Mouse (Mus musculus) MEL (cell line): Measurements from ENCODE around the gene Rae1. TPM values are rescaled to one million over a fixed set of nuclear protein-coding genes. Genes with fewer than 3 reads are reported as not detected.
A peak's percentile ranks its signal among the peaks of the same experiment; 100 is the strongest.

Source experiments
- DNase-seq: peaks from one replicate; pipeline ENCODE4 v3.0.0; 2011; ENCODE audit warnings: low read depth, low spot score
- H3K27ac ChIP-seq: 2 replicates; pipeline ENCODE4 v1.5.1; 2012; ENCODE audit warnings: low read depth, mild to moderate bottlenecking, control low read depth, low read length, moderate library complexity; ENCODE audit not compliant: control insufficient read depth
- H3K27me3 ChIP-seq, 2 experiments: fragments of 150-350 bp in 1 of 2; sonication (generic) in 1 of 2; 2 replicates each; pipeline ENCODE4 v1.6.1; 2012; ENCODE audit warnings: low read length in 2 of 2, mild to moderate bottlenecking in 2 of 2, improper control_type of control experiment in 1 of 2, moderate library complexity in 1 of 2; ENCODE audit not compliant: insufficient read depth in 2 of 2, control insufficient read depth in 1 of 2
- H3K36me3 ChIP-seq, 2 experiments: 2 replicates each; pipeline ENCODE4 v1.6.1; 2012 to 2014; ENCODE audit warnings: low read length in 2 of 2, improper control_type of control experiment in 1 of 2, inconsistent platforms in 1 of 2, mild to moderate bottlenecking in 1 of 2; ENCODE audit not compliant: insufficient read depth in 2 of 2, control insufficient read depth in 1 of 2
- H3K4me1 ChIP-seq, 2 experiments: fragments of 150-350 bp in 1 of 2; sonication (generic) in 1 of 2; 2 replicates each; pipeline ENCODE4 v1.6.1; 2012; ENCODE audit warnings: low read length in 2 of 2, improper control_type of control experiment in 1 of 2, mild to moderate bottlenecking in 1 of 2; ENCODE audit not compliant: insufficient read depth in 2 of 2, control insufficient read depth in 1 of 2
- H3K4me3 ChIP-seq, 2 experiments: fragments of 150-350 bp in 1 of 2; sonication (generic) in 1 of 2; 2 replicates each; pipeline ENCODE4 v1.5.1; 2012; ENCODE audit warnings: low read depth in 2 of 2, low read length in 2 of 2, mild to moderate bottlenecking in 2 of 2, moderate library complexity in 2 of 2, control low read depth in 1 of 2, improper control_type of control experiment in 1 of 2; ENCODE audit not compliant: control insufficient read depth in 1 of 2, insufficient read depth in 1 of 2
- H3K79me2 ChIP-seq: 2 replicates; pipeline ENCODE4 v1.6.1; 2012; ENCODE audit warnings: mild to moderate bottlenecking, low read length, moderate library complexity; ENCODE audit not compliant: control insufficient read depth, poor library complexity, insufficient read depth
- H3K9ac ChIP-seq: 2 replicates; pipeline ENCODE4 v1.6.1; 2012; ENCODE audit warnings: low read depth, mild to moderate bottlenecking, control low read depth, low read length, moderate library complexity; ENCODE audit not compliant: control insufficient read depth, poor library complexity, severe bottlenecking
- H3K9me3 ChIP-seq: fragments of 150-350 bp; sonication (generic); replicated peaks from 2 replicates; pipeline ENCODE4 v1.6.1; 2012; ENCODE audit warnings: mild to moderate bottlenecking, low read length, improper control_type of control experiment, moderate library complexity; ENCODE audit not compliant: insufficient read depth
- BHLHE40 ChIP-seq: IDR thresholded peaks from 2 replicates; pipeline ENCODE4 v1.6.1; 2012; ENCODE audit warnings: low read depth, mild to moderate bottlenecking, inconsistent platforms, low read length, improper control_type of control experiment, borderline replicate concordance
- CHD1 ChIP-seq: IDR thresholded peaks from 2 replicates; pipeline ENCODE4 v1.6.1; 2012; ENCODE audit warnings: low read depth, mild to moderate bottlenecking, inconsistent platforms, low read length, improper control_type of control experiment
- CHD2 ChIP-seq: IDR thresholded peaks from 2 replicates; pipeline ENCODE4 v1.6.1; 2011; ENCODE audit warnings: low read length, improper control_type of control experiment
- CTCF ChIP-seq, 3 experiments: IDR thresholded peaks in 2 of 3; conservative IDR thresholded peaks in 1 of 3; 2 replicates each; pipeline ENCODE4 v1.5.1; 2011 to 2012; ENCODE audit warnings: low read length in 3 of 3, low read depth in 2 of 3, mild to moderate bottlenecking in 2 of 3, improper control_type of control experiment in 1 of 3, inconsistent platforms in 1 of 3, mixed read lengths in 1 of 3, moderate library complexity in 1 of 3; ENCODE audit not compliant: control insufficient read depth in 1 of 3, insufficient read depth in 1 of 3, poor library complexity in 1 of 3, severe bottlenecking in 1 of 3
- ELF1 ChIP-seq: IDR thresholded peaks from 2 replicates; pipeline ENCODE4 v1.6.1; 2014; ENCODE audit warnings: low read depth, mild to moderate bottlenecking, inconsistent platforms, low read length, improper control_type of control experiment, moderate library complexity
- EP300 ChIP-seq, 2 experiments: IDR thresholded peaks; 2 replicates each; pipeline ENCODE4 v1.6.1; 2011; ENCODE audit warnings: improper control_type of control experiment in 2 of 2, low read length in 2 of 2, low read depth in 1 of 2, mild to moderate bottlenecking in 1 of 2
- ETS1 ChIP-seq: IDR thresholded peaks from 2 replicates; pipeline ENCODE4 v1.6.1; 2012; ENCODE audit warnings: low read depth, mild to moderate bottlenecking, inconsistent platforms, low read length, improper control_type of control experiment, moderate library complexity
- GABPA ChIP-seq: IDR thresholded peaks from 2 replicates; pipeline ENCODE4 v1.6.1; 2012; ENCODE audit warnings: low read depth, mild to moderate bottlenecking, inconsistent platforms, low read length, improper control_type of control experiment, moderate library complexity
- HCFC1 ChIP-seq: IDR thresholded peaks from 2 replicates; pipeline ENCODE4 v1.6.1; 2012; ENCODE audit warnings: low read depth, mild to moderate bottlenecking, inconsistent platforms, low read length, improper control_type of control experiment, moderate library complexity
- MAFK ChIP-seq: IDR thresholded peaks from 2 replicates; pipeline ENCODE4 v1.6.1; 2011; ENCODE audit warnings: low read depth, mild to moderate bottlenecking, low read length, improper control_type of control experiment, borderline replicate concordance
- MAX ChIP-seq: IDR thresholded peaks from 2 replicates; pipeline ENCODE4 v1.6.1; 2011; ENCODE audit warnings: low read length, improper control_type of control experiment
- MEF2A ChIP-seq: IDR thresholded peaks from 2 replicates; pipeline ENCODE4 v1.6.1; 2014; ENCODE audit warnings: low read depth, mild to moderate bottlenecking, inconsistent platforms, low read length, improper control_type of control experiment; ENCODE audit not compliant: poor library complexity, insufficient replicate concordance, severe bottlenecking; ENCODE audit errors: extremely low read depth
- MYB ChIP-seq: IDR thresholded peaks from 2 replicates; pipeline ENCODE4 v1.6.1; 2011; ENCODE audit warnings: mild to moderate bottlenecking, low read depth, low read length, improper control_type of control experiment
- MYC ChIP-seq: IDR thresholded peaks from 2 replicates; pipeline ENCODE4 v1.6.1; 2011; ENCODE audit warnings: low read depth, mild to moderate bottlenecking, low read length, improper control_type of control experiment, moderate library complexity
- NELFE ChIP-seq: IDR thresholded peaks from 2 replicates; pipeline ENCODE4 v1.6.1; 2011; ENCODE audit warnings: low read depth, low read length, improper control_type of control experiment
- NRF1 ChIP-seq: IDR thresholded peaks from 2 replicates; pipeline ENCODE4 v1.6.1; 2014; ENCODE audit warnings: low read depth, mild to moderate bottlenecking, inconsistent platforms, low read length, improper control_type of control experiment, moderate library complexity; ENCODE audit not compliant: poor library complexity, insufficient read depth, severe bottlenecking
- POLR2A ChIP-seq, 2 experiments: IDR thresholded peaks; 2 replicates each; pipeline ENCODE4 v1.6.1; 2011 to 2012; ENCODE audit warnings: low read length in 2 of 2, mild to moderate bottlenecking in 2 of 2, control low read depth in 1 of 2, improper control_type of control experiment in 1 of 2, low read depth in 1 of 2, moderate library complexity in 1 of 2; ENCODE audit not compliant: control insufficient read depth in 1 of 2, insufficient read depth in 1 of 2, poor library complexity in 1 of 2
- POLR2AphosphoS2 ChIP-seq: IDR thresholded peaks from 2 replicates; pipeline ENCODE4 v1.6.1; 2011; ENCODE audit warnings: low read length, improper control_type of control experiment
- RCOR1 ChIP-seq: IDR thresholded peaks from 2 replicates; pipeline ENCODE4 v1.6.1; 2012; ENCODE audit warnings: low read depth, mild to moderate bottlenecking, inconsistent platforms, low read length, improper control_type of control experiment
- SIN3A ChIP-seq: IDR thresholded peaks from 2 replicates; pipeline ENCODE4 v1.6.1; 2012; ENCODE audit warnings: low read length, improper control_type of control experiment, inconsistent platforms
- SMC3 ChIP-seq: IDR thresholded peaks from 2 replicates; pipeline ENCODE4 v1.6.1; 2011; ENCODE audit warnings: low read depth, low read length, improper control_type of control experiment
- TAL1 ChIP-seq: IDR thresholded peaks from 2 replicates; pipeline ENCODE4 v1.6.1; 2012; ENCODE audit warnings: mild to moderate bottlenecking, inconsistent platforms, low read length, moderate library complexity, mixed read lengths
- TCF12 ChIP-seq: IDR thresholded peaks from 2 replicates; pipeline ENCODE4 v1.6.1; 2014; ENCODE audit warnings: low read depth, mild to moderate bottlenecking, inconsistent platforms, low read length, improper control_type of control experiment, moderate library complexity
- UBTF ChIP-seq: IDR thresholded peaks from 2 replicates; pipeline ENCODE4 v1.6.1; 2012; ENCODE audit warnings: low read depth, mild to moderate bottlenecking, inconsistent platforms, low read length, improper control_type of control experiment, moderate library complexity, borderline replicate concordance; ENCODE audit not compliant: insufficient read depth
- ZKSCAN1 ChIP-seq: IDR thresholded peaks from 2 replicates; pipeline ENCODE4 v1.6.1; 2012; ENCODE audit warnings: low read depth, mild to moderate bottlenecking, inconsistent platforms, low read length, improper control_type of control experiment, moderate library complexity
- ZMIZ1 ChIP-seq: IDR thresholded peaks from 2 replicates; pipeline ENCODE4 v1.6.1; 2012; ENCODE audit warnings: low read depth, mild to moderate bottlenecking, inconsistent platforms, low read length, improper control_type of control experiment, moderate library complexity
- ZNF384 ChIP-seq: IDR thresholded peaks from 2 replicates; pipeline ENCODE4 v1.6.1; 2012; ENCODE audit warnings: low read depth, mild to moderate bottlenecking, inconsistent platforms, low read length, improper control_type of control experiment
- polyA plus RNA-seq, 2 experiments: library from polyadenylated mRNA; stranded (reverse) in 1 of 2; unstranded in 1 of 2; fragments of >175 nt in 1 of 2; fragments of >200 nt in 1 of 2; gene quantifications; 2 replicates each; pipeline versions ENCODE4 v1.2.1 to v1.2.4; 2012; ENCODE audit warnings: low replicate concordance in 2 of 2, low read depth in 1 of 2; ENCODE audit not compliant: insufficient read length in 2 of 2, insufficient read depth in 1 of 2, missing spikeins in 1 of 2
- total RNA-seq: library from RNA; depleted of rRNA; stranded (reverse); fragments of 300-350 nt; gene quantifications from 2 replicates; pipeline ENCODE4 v1.2.3, GENCODE M21; 2012

Rae1 gene
- total and polyA plus RNA-seq, 3 experiments = 156 to 172 TPM; not detected in 1

- TF ChIP-seq TCF12 (peak; percentile 53; the same call in 1 of the 2 replicates), ETS1 (peak; percentile 59; the same call in 1 of the 2 replicates)
Measured at GRCm38 (mm10) chr2:173019790-173020189, 19.9 kb downstream of the Rae1 start (continued).

GRCm38 (mm10) chr2:173020430-173020829 lies 20.5 kb downstream of the Rae1 start, which contains the start of gene Rbm38:
TSS of gene Rbm38 (plus strand) at chr2:173020498.
- Histone ChIP-seq H3K9me3 (no peaks in the 10 kb centered on the region), H3K4me3 (peak within 1 kb of the TSS; percentile 48 to 53), H3K36me3 (peaks cover 4 to 35% of the 10 kb centered on the region in 2 experiments; a peak in 3 of 4 replicates), H3K9ac (peak within 1 kb of the TSS; percentile 69), H3K4me1 (peaks cover 13 to 42% of the 10 kb centered on the region in 2 experiments), H3K27ac (peak within 1 kb of the TSS; percentile 55), H3K79me2 (peaks cover 37% of the 10 kb centered on the region), H3K27me3 (no peaks in the 10 kb centered on the region)
- TF ChIP-seq MYB (no peak), MAX (no peak), UBTF (no peak), MYC (no peak), SIN3A (no peak), EP300 (IDR thresholded peaks at IDR 0.05; ENCODE audit: low read depth in 1 of 2, low read length in 2 of 2) (no peak)
- no peak for DNase-seq

DNA sequence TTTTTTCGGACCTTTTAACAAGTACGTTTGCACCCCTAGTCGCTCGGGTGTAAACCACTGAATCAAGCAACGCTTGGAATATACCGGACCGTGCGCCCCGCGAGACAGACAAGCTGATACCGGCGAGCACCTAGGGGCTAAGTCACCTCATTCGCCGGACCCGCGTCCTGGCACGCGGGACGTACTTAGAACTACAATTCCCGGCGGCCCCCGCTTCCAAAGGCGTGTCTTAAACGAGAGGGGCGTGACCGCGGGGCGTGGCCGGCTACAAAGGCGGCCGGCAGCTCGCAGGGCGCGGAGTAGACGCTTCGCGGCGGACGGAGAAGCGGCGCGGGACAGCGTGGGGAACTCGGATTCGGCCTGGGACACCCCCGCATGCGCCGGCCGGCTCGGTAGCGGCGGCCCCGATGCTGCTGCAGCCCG lies 21.7 kb downstream of the Rae1 start:
- peaks cover 49% of the 10 kb centered on the region for H3K79me2 ChIP-seq
- peak overlapping the region; percentile 22; the same call in 1 of the 2 replicates for H3K27ac ChIP-seq
- DNase-seq = peak; percentile 95
- H3K4me3 ChIP-seq = peak overlapping the region; percentile 82 to 99
- H3K9me3 ChIP-seq = no peaks in the 10 kb centered on the region
- H3K4me1 ChIP-seq = peaks cover 13 to 54% of the 10 kb centered on the region in 2 experiments
- H3K27me3 ChIP-seq = no peaks in the 10 kb centered on the region
- H3K9ac ChIP-seq = peak overlapping the region; percentile 80
- peaks cover 4 to 41% of the 10 kb centered on the region in 2 experiments; a peak in 3 of 4 replicates for H3K36me3 ChIP-seq
- TF ChIP-seq SIN3A (0 out of 2 replicates have a peak, but pooled peaks have one; percentile 25), SMC3 (no peak), MAX (0 out of 2 replicates have a peak, but pooled peaks have one; percentile 48), HCFC1 (peak; percentile 96), TCF12 (peak; percentile 72), CHD2 (no peak), GABPA (no peak), ZMIZ1 (peak; percentile 98), BHLHE40 (peak; percentile 66), MEF2A (no peak), MYC (peak; percentile 39; the same call in 1 of the 2 replicates), POLR2AphosphoS2 (peak; percentile 89), ELF1 (peak; percentile 32; the same call in 1 of the 2 replicates), MAFK (no peak), ZNF384 (no peak; the same call in 1 of the 2 replicates), ETS1 (no peak; the same call in 1 of the 2 replicates), NELFE (peak; percentile 97), TAL1 (no peak), POLR2A (IDR thresholded peaks at IDR 0.05; ENCODE audit: control insufficient read depth in 1 of 2, insufficient read depth in 1 of 2, low read depth in 1 of 2, low read length in 2 of 2, poor library complexity in 1 of 2) (peak; percentile 97 to 98), CTCF (IDR thresholded peaks at IDR 0.05 in 2 of 3, conservative IDR thresholded peaks at IDR 0.05 in 1 of 3; ENCODE audit: control insufficient read depth in 1 of 3, insufficient read depth in 1 of 3, low read depth in 2 of 3, low read length in 3 of 3, poor library complexity in 1 of 3, severe bottlenecking in 1 of 3) (no peak), NRF1 (no peak), RCOR1 (no peak), CHD1 (no peak), ZKSCAN1 (no peak)
